In genomic region chr11:63026651-63027141, GRCm38 (mm10) we compare ENCODE assay signal across 11 mouse cellular contexts. TPM values are rescaled to one million over a fixed set of nuclear protein-coding genes. Genes with fewer than 3 reads are reported as not detected.
DNase-seq lines count a peak whose midpoint lies in the region; ATAC-seq and TF ChIP-seq lines count a peak whose summit lies in the region.
"Had no signal": no experiment of that assay in that cellular context is flagged by ENCODE, and none has a peak within 500 bp of the region (broad histone marks: within the 10 kb centered on the region; RNA-seq: fewer than 3 reads in every experiment).

No protein-coding gene starts in this region.

- no peaks in the 10 kb centered on the region for H3K36me3 ChIP-seq in heart, embryonic 12.5 days
- no peaks in the 10 kb centered on the region for H3K36me3 ChIP-seq in kidney, embryonic 14.5 days (ENCODE audit: control insufficient read depth, insufficient read depth, low read length)
- H3K36me3 ChIP-seq in kidney, embryonic 15.5 days, result no peaks in the 10 kb centered on the region
- H3K36me3 ChIP-seq in midbrain, embryonic 15.5 days (replicated peaks), result no peaks in the 10 kb centered on the region
- H3K36me3 ChIP-seq: neural tube, embryonic 12.5 days had no signal

- 37% methylated on average over 9 of the region's 9 CpGs for WGBS in heart, embryonic 12.5 days
- 78% methylated on average over 9 of the region's 9 CpGs for whole genome bisulfite sequencing in kidney, embryonic 14.5 days
- 84% methylated on average over 9 of the region's 9 CpGs for WGBS in kidney, embryonic 15.5 days
- WGBS in midbrain, embryonic 15.5 days, result 80% methylated on average over 9 of the region's 9 CpGs

- peak; percentile 98 for DNase-seq in heart, adult 11 months
- peak; percentile 88 for DNase-seq in adipocyte (ENCODE audit: low spot score)
- DNase-seq in gastrocnemius, adult 2 months, result peak; percentile 91
- peak; percentile 89 to 91 for DNase-seq in lung, adult 18-20 months

- ATAC-seq in heart, embryonic 12.5 days (ENCODE audit: insufficient number of reproducible peaks, low FRiP score), result no peak
- no peak for ATAC-seq in kidney, embryonic 14.5 days (ENCODE audit: low FRiP score, low TSS enrichment)
- no peak for ATAC-seq in kidney, embryonic 15.5 days (replicated peaks; ENCODE audit: low FRiP score)
- ATAC-seq in midbrain, embryonic 15.5 days (replicated peaks), result no peak

- no peak for TF ChIP-seq CTCF in gastrocnemius, adult 2 months (IDR thresholded peaks at IDR 0.05)

- no peaks in the 10 kb centered on the region for H3K27me3 ChIP-seq in heart, embryonic 12.5 days (replicated peaks)
- H3K27me3 ChIP-seq in kidney, embryonic 14.5 days (ENCODE audit: control insufficient read depth, insufficient read depth, low read length), result no peaks in the 10 kb centered on the region
- H3K27me3 ChIP-seq in kidney, embryonic 15.5 days, result no peaks in the 10 kb centered on the region
- no peaks in the 10 kb centered on the region for H3K27me3 ChIP-seq in midbrain, embryonic 15.5 days (replicated peaks)
- H3K27me3 ChIP-seq: neural tube, embryonic 12.5 days had no signal

- no peak overlapping the region for H3K4me2 ChIP-seq in heart, embryonic 12.5 days
- H3K4me2 ChIP-seq in kidney, embryonic 14.5 days (replicated peaks; ENCODE audit: low read depth, low read length), result no peak overlapping the region
- H3K4me2 ChIP-seq in kidney, embryonic 15.5 days, result no peak overlapping the region
- H3K4me2 ChIP-seq in midbrain, embryonic 15.5 days, result no peak overlapping the region
- H3K4me2 ChIP-seq: neural tube, embryonic 12.5 days had no signal

- H3K9ac ChIP-seq in heart, embryonic 12.5 days, result no peak overlapping the region
- no peak overlapping the region for H3K9ac ChIP-seq in kidney, embryonic 14.5 days (ENCODE audit: low read depth, low read length)
- H3K9ac ChIP-seq in kidney, embryonic 15.5 days, result no peak overlapping the region
- no peak overlapping the region for H3K9ac ChIP-seq in midbrain, embryonic 15.5 days
- H3K9ac ChIP-seq: neural tube, embryonic 12.5 days had no signal

- intact Hi-C loops in gastrocnemius, adult 2 months (cut with DNase I), result loop anchor here (5.0 kb wide), 1 partner anchor 106 kb away; no protein-coding TSS in a partner anchor

- no peak overlapping the region for H3K4me3 ChIP-seq in heart, embryonic 12.5 days
- H3K4me3 ChIP-seq in gastrocnemius, adult 2 months, result peak overlapping the region; percentile 40
- H3K4me3 ChIP-seq in kidney, embryonic 14.5 days (ENCODE audit: low read length), result no peak overlapping the region
- H3K4me3 ChIP-seq in kidney, embryonic 15.5 days (replicated peaks), result no peak overlapping the region
- no peak overlapping the region for H3K4me3 ChIP-seq in midbrain, embryonic 15.5 days
- H3K4me3 ChIP-seq: neural tube, embryonic 12.5 days had no signal

- H3K9me3 ChIP-seq in heart, embryonic 12.5 days (replicated peaks), result no peaks in the 10 kb centered on the region
- H3K9me3 ChIP-seq in kidney, embryonic 14.5 days (ENCODE audit: control insufficient read depth, low read length), result no peaks in the 10 kb centered on the region
- no peaks in the 10 kb centered on the region for H3K9me3 ChIP-seq in kidney, embryonic 15.5 days (replicated peaks)
- H3K9me3 ChIP-seq in midbrain, embryonic 15.5 days, result no peaks in the 10 kb centered on the region
- H3K9me3 ChIP-seq: neural tube, embryonic 12.5 days had no signal

- no peak overlapping the region for H3K27ac ChIP-seq in heart, embryonic 12.5 days (ENCODE audit: poor library complexity, severe bottlenecking)
- H3K27ac ChIP-seq in gastrocnemius, adult 2 months, result peak overlapping the region; percentile 80
- no peak overlapping the region for H3K27ac ChIP-seq in kidney, embryonic 14.5 days (ENCODE audit: low read depth, low read length)
- H3K27ac ChIP-seq in kidney, embryonic 15.5 days, result no peak overlapping the region
- no peak overlapping the region for H3K27ac ChIP-seq in midbrain, embryonic 15.5 days
- H3K27ac ChIP-seq: neural tube, embryonic 12.5 days had no signal

- peaks cover 18% of the 10 kb centered on the region for H3K4me1 ChIP-seq in heart, embryonic 12.5 days (replicated peaks)
- H3K4me1 ChIP-seq in kidney, embryonic 14.5 days (ENCODE audit: control insufficient read depth, insufficient read depth, low read length), result peaks cover 5% of the 10 kb centered on the region; the same call in 1 of the 2 replicates
- H3K4me1 ChIP-seq in kidney, embryonic 15.5 days, result peaks cover 27% of the 10 kb centered on the region
- H3K4me1 ChIP-seq in midbrain, embryonic 15.5 days, result no peaks in the 10 kb centered on the region
- H3K4me1 ChIP-seq: neural tube, embryonic 12.5 days had no signal

RNA-seq across cellular contexts. Expression of gene Tekt3, which starts 34.8 kb away (rescaled TPM):
- polyA plus RNA-seq in heart, embryonic 12.5 days (2016; fragmentation: Nextera tagmentation; extraction: Ambion mirVana), result not detected in 2 replicates
- total RNA-seq in gastrocnemius, adult 2 months (2021), result not detected
- not detected in 2 replicates for polyA plus RNA-seq in kidney, embryonic 14.5 days (2014; fragmentation: Nextera tagmentation; extraction: Ambion mirVana)
- polyA plus RNA-seq in kidney, embryonic 15.5 days (2015; fragmentation: Nextera tagmentation; extraction: Ambion mirVana), result not detected in 2 replicates
- not detected in 2 replicates for polyA plus RNA-seq in midbrain, embryonic 15.5 days (2015; fragmentation: Nextera tagmentation; extraction: Ambion mirVana)
- polyA plus RNA-seq: cortical plate, adult 2 months; intestine, embryonic 14.5 days; neural tube, embryonic 12.5 days had no signal
